Mouse (Mus musculus) spleen, adult 2 months (tissue): ENCODE results near the gene Mgat3.

Experiments used
- CTCF ChIP-seq: fragments of 200-500 bp; IDR thresholded peaks from 2 replicates; pipeline ENCODE4 v1.5.1; 2011; ENCODE audit warnings: mild to moderate bottlenecking, inconsistent platforms; ENCODE audit not compliant: insufficient read depth, insufficient read length, insufficient replicate concordance; ENCODE audit errors: extremely low read depth
- POLR2A ChIP-seq: fragments of 200-500 bp; IDR thresholded peaks from 2 replicates; pipeline ENCODE4 v1.6.1; 2011; ENCODE audit warnings: low read depth, low read length, inconsistent platforms

- TF ChIP-seq CTCF (no peak), POLR2A (no peak)
Measured at GRCm38 (mm10) chr15:80169484-80169883, 4.0 kb upstream of the Mgat3 start.
